16 mouse cellular contexts compared by ENCODE assay signal in genomic region chr7:46597006-46597405, GRCm38 (mm10).
"Had no signal": no experiment of that assay in that cellular context is flagged by ENCODE, and none has a peak within 500 bp of the region (broad histone marks: within the 10 kb centered on the region; RNA-seq: fewer than 3 reads in every experiment).

No protein-coding gene starts in this region.

- H3K4me2 ChIP-seq: neural tube, embryonic 12.5 days; neural tube, embryonic 13.5 days; neural tube, embryonic 15.5 days; stomach, embryonic 15.5 days had no signal

- H3K4me1 ChIP-seq: stomach, embryonic 15.5 days had no signal

- H3K4me3 ChIP-seq: neural tube, embryonic 12.5 days; neural tube, embryonic 13.5 days; neural tube, embryonic 15.5 days; stomach, embryonic 15.5 days had no signal

- H3K9ac ChIP-seq: neural tube, embryonic 12.5 days; neural tube, embryonic 13.5 days; neural tube, embryonic 15.5 days; stomach, embryonic 15.5 days had no signal

- DNase-seq: retina, postnatal 1 day; right cerebral cortex, adult 18-20 months; right cerebral cortex, postnatal 25 days; right cerebral cortex, postnatal 4 days; spleen, adult 18-20 months; thymus, adult 18-20 months; thymus, adult 2 months; thymus, postnatal 14 days; thymus, postnatal 25 days; thymus, postnatal 36 days; thymus, postnatal 4 days had no signal

- H3K9me3 ChIP-seq: neural tube, embryonic 12.5 days; neural tube, embryonic 13.5 days; neural tube, embryonic 15.5 days; stomach, embryonic 15.5 days had no signal

- H3K27ac ChIP-seq: neural tube, embryonic 12.5 days; neural tube, embryonic 13.5 days; neural tube, embryonic 15.5 days; stomach, embryonic 15.5 days; stomach, postnatal 0 days had no signal

- H3K36me3 ChIP-seq: neural tube, embryonic 12.5 days; neural tube, embryonic 13.5 days; stomach, embryonic 15.5 days had no signal

- H3K27me3 ChIP-seq: neural tube, embryonic 12.5 days; neural tube, embryonic 13.5 days; neural tube, embryonic 15.5 days; stomach, embryonic 15.5 days had no signal
